Mouse (Mus musculus): Measurements from ENCODE around the gene Tmprss9. TPM values are rescaled to one million over a fixed set of nuclear protein-coding genes. Genes with fewer than 3 reads are reported as not detected.
A peak's percentile ranks its signal among the peaks of the same experiment; 100 is the strongest.
"Not testable (repeated sequence)": the region's sequence is repeated elsewhere in the genome, so short reads cannot be mapped to it uniquely, and the experiment has no call there.

Tmprss9 gene
- 0.05 TPM in 1 of 2 replicates, not detected in the other for polyA plus RNA-seq (2015; fragmentation: Nextera tagmentation; extraction: Ambion mirVana)

DNA sequence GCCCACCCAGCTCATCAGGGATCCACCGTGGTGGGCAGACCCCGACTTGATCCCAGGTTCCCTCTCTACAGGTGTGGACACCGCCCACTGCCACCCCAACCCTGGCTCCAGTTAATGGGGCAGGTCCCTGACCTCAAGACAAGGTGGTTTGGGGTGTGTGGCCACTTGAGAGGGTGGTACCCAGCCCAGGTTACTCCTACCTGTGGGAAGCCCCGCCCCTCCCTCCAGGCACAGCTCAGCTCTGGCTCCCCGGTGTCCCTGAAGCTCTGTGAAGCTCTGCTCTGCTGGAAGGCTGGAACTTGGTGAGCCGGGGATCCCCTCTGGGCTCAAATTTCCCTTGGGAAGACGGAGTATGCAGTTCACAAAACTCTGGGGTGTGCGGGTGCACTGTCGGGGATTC, at the start of gene Tmprss9:
Gene Tmprss9, plus strand, starts transcription at position 268 of the 400 bp plus-strand sequence.
- no peak within 1 kb of the TSS for H3K4me3 ChIP-seq (replicated peaks)
- ATAC-seq (ENCODE audit: insufficient read depth): no peak; the same call in 1 of the 2 replicates
- no peak within 1 kb of the TSS for H3K4me2 ChIP-seq
- H3K36me3 ChIP-seq (replicated peaks): peaks cover 23% of the 10 kb centered on the region
- peaks cover 24% of the 10 kb centered on the region for H3K4me1 ChIP-seq (replicated peaks)
- peaks cover 17% of the 10 kb centered on the region for H3K27me3 ChIP-seq
- no peak within 1 kb of the TSS for H3K27ac ChIP-seq (replicated peaks)
- WGBS (ENCODE audit: insufficient replicate concordance): 31% methylated on average over 9 of the region's 9 CpGs
- no peaks in the 10 kb centered on the region for H3K9me3 ChIP-seq (replicated peaks)
- H3K9ac ChIP-seq: no peak within 1 kb of the TSS

DNA sequence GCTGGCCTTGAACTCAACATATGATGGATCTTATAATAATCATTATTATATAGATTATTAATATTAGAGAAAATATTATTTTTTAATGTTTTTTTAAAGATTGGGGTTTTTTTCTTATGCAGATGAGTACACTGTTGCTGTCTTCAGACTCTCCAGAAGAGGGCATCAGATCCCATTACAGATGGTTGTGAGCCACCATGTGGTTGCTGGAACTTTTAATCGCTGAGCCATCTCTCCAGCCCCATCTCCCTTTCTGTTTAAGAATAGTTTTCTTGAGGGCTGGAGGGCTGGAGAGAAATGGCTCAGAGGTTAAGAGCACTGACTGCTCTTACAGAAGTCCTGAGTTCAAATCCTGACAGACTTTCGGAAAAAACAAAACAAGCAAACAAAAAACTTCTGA, 49.7 kb upstream of the Tmprss9 start:
- Histone ChIP-seq H3K4me2 (peak overlapping the region; percentile 28), H3K9me3 (replicated peaks) (no peaks in the 10 kb centered on the region), H3K27ac (replicated peaks) (peak overlapping the region; percentile 83), H3K9ac (0 out of 2 replicates have a peak overlapping the region, but pooled peaks have one; percentile 12), H3K4me1 (replicated peaks) (peaks cover 77% of the 10 kb centered on the region), H3K4me3 (replicated peaks) (no peak overlapping the region), H3K36me3 (replicated peaks) (no peaks in the 10 kb centered on the region), H3K27me3 (no peaks in the 10 kb centered on the region)
- ATAC-seq (ENCODE audit: insufficient read depth): no peak
- 41% methylated on average over 2 of the region's 2 CpGs for WGBS (ENCODE audit: insufficient replicate concordance)

GRCm38 (mm10) chr10:80822528-80822927, 49.1 kb upstream of the Tmprss9 start:
- no peak overlapping the region for H3K4me3 ChIP-seq (replicated peaks)
- 77% methylated on average over 5 of the region's 5 CpGs for WGBS (ENCODE audit: insufficient replicate concordance)
- H3K4me2 ChIP-seq: peak overlapping the region; percentile 28
- no peaks in the 10 kb centered on the region for H3K9me3 ChIP-seq (replicated peaks)
- peak overlapping the region; percentile 83 for H3K27ac ChIP-seq (replicated peaks)
- no peak for ATAC-seq (ENCODE audit: insufficient read depth)
- 0 out of 2 replicates have a peak overlapping the region, but pooled peaks have one; percentile 12 for H3K9ac ChIP-seq
- no peaks in the 10 kb centered on the region for H3K27me3 ChIP-seq
- H3K36me3 ChIP-seq (replicated peaks): peaks cover 4% of the 10 kb centered on the region; the same call in 1 of the 2 replicates
- peaks cover 75% of the 10 kb centered on the region for H3K4me1 ChIP-seq (replicated peaks)

GRCm38 (mm10) chr10:80823316-80823715, 48.3 kb upstream of the Tmprss9 start:
- peak overlapping the region; percentile 96 for H3K27ac ChIP-seq (replicated peaks)
- no peak overlapping the region for H3K4me3 ChIP-seq (replicated peaks)
- no peak overlapping the region; the same call in 1 of the 2 replicates for H3K4me2 ChIP-seq
- H3K36me3 ChIP-seq (replicated peaks): peaks cover 12% of the 10 kb centered on the region
- H3K4me1 ChIP-seq (replicated peaks): peaks cover 75% of the 10 kb centered on the region
- no peak overlapping the region for H3K9ac ChIP-seq
- no peaks in the 10 kb centered on the region for H3K27me3 ChIP-seq
- no peak for ATAC-seq (ENCODE audit: insufficient read depth)
- H3K9me3 ChIP-seq (replicated peaks): no peaks in the 10 kb centered on the region
- WGBS (ENCODE audit: insufficient replicate concordance): 65% methylated on average over 1 of the region's 1 CpGs

GRCm38 (mm10) chr10:80823847-80824643, 47.6 kb upstream of the Tmprss9 start:
- no peak for ATAC-seq (ENCODE audit: insufficient read depth)
- Histone ChIP-seq H3K4me3 (replicated peaks) (0 out of 2 replicates have a peak overlapping the region, but pooled peaks have one; percentile 1), H3K4me2 (peak overlapping the region; percentile 35), H3K36me3 (replicated peaks) (peaks cover 18% of the 10 kb centered on the region), H3K9me3 (replicated peaks) (no peaks in the 10 kb centered on the region), H3K27me3 (no peaks in the 10 kb centered on the region), H3K4me1 (replicated peaks) (peaks cover 72% of the 10 kb centered on the region), H3K9ac (peak overlapping the region; percentile 23; the same call in 1 of the 2 replicates), H3K27ac (replicated peaks) (peak overlapping the region; percentile 96)
- WGBS (ENCODE audit: insufficient replicate concordance): 25% methylated on average over 8 of the region's 8 CpGs

DNA sequence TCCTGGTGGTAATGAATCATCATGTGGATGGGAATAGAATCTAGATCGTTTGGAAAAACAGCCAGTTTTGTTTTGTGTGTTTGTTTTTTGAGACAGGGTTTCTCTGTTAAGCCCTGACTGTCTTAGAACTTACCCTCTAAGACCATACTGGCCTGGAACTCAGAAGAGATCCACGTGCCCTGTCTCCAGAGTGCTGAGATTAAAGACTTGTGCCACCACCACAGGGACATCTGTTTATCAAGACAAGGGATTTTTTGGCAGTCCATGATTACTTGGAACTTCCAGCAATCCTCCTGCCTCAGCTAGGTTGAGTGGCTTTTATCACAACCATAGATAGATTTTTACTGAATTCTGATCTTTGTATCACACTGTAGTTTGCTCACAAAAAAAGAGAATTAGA, 46.8 kb upstream of the Tmprss9 start:
- H3K4me2 ChIP-seq: peak overlapping the region; percentile 35; the same call in 1 of the 2 replicates
- WGBS (ENCODE audit: insufficient replicate concordance): 37% methylated on average over 2 of the region's 2 CpGs

GRCm38 (mm10) chr10:80826151-80827062, 45.2 kb upstream of the Tmprss9 start, which contains the start of gene Oaz1:
TSS of gene Oaz1 (plus strand) at chr10:80826656.
- WGBS (ENCODE audit: insufficient replicate concordance): under 1% methylated on average over 81 of the region's 82 CpGs
- peak; percentile 94 for ATAC-seq (ENCODE audit: insufficient read depth)
- Histone ChIP-seq H3K27ac (replicated peaks) (peak within 1 kb of the TSS; percentile 96), H3K36me3 (replicated peaks) (peaks cover 40% of the 10 kb centered on the region), H3K9ac (peak within 1 kb of the TSS; percentile 89), H3K4me3 (replicated peaks) (peak within 1 kb of the TSS; percentile 83), H3K4me2 (peak within 1 kb of the TSS; percentile 93), H3K9me3 (replicated peaks) (no peaks in the 10 kb centered on the region), H3K4me1 (replicated peaks) (peaks cover 83% of the 10 kb centered on the region), H3K27me3 (no peaks in the 10 kb centered on the region)

More for the DNA sequence above, 46.8 kb upstream of the Tmprss9 start:
- peaks cover 26% of the 10 kb centered on the region for H3K36me3 ChIP-seq (replicated peaks)
- H3K4me1 ChIP-seq (replicated peaks): peaks cover 72% of the 10 kb centered on the region
- peak overlapping the region; percentile 8; the same call in 1 of the 2 replicates for H3K9ac ChIP-seq
- H3K27ac ChIP-seq (replicated peaks): peak overlapping the region; percentile 96
- H3K27me3 ChIP-seq: no peaks in the 10 kb centered on the region
- H3K4me3 ChIP-seq (replicated peaks): no peak overlapping the region
- H3K9me3 ChIP-seq (replicated peaks): no peaks in the 10 kb centered on the region
- no peak for ATAC-seq (ENCODE audit: insufficient read depth)

GRCm38 (mm10) chr10:80827063-80827869, 44.4 kb upstream of the Tmprss9 start:
- 6% methylated on average over 29 of the region's 29 CpGs for WGBS (ENCODE audit: insufficient replicate concordance)
- peak overlapping the region; percentile 93 for H3K4me2 ChIP-seq
- peaks cover 1% of the 10 kb centered on the region; the same call in 1 of the 2 replicates for H3K27me3 ChIP-seq
- ATAC-seq (ENCODE audit: insufficient read depth): no peak
- H3K9me3 ChIP-seq (replicated peaks): no peaks in the 10 kb centered on the region
- peaks cover 81% of the 10 kb centered on the region for H3K4me1 ChIP-seq (replicated peaks)
- peak overlapping the region; percentile 89 for H3K9ac ChIP-seq
- H3K36me3 ChIP-seq (replicated peaks): peaks cover 40% of the 10 kb centered on the region
- peak overlapping the region; percentile 96 for H3K27ac ChIP-seq (replicated peaks)
- H3K4me3 ChIP-seq (replicated peaks): peak overlapping the region; percentile 83

- 75% methylated on average over 10 of the region's 10 CpGs for WGBS (ENCODE audit: insufficient replicate concordance)
- Histone ChIP-seq H3K4me3 (replicated peaks) (peak overlapping the region; percentile 83), H3K27me3 (peaks cover 8% of the 10 kb centered on the region), H3K4me1 (replicated peaks) (peaks cover 75% of the 10 kb centered on the region), H3K9ac (peak overlapping the region; percentile 89), H3K27ac (replicated peaks) (peak overlapping the region; percentile 96), H3K9me3 (replicated peaks) (no peaks in the 10 kb centered on the region), H3K36me3 (replicated peaks) (peaks cover 40% of the 10 kb centered on the region), H3K4me2 (peak overlapping the region; percentile 93)
- ATAC-seq (ENCODE audit: insufficient read depth): no peak
These were observed 43.7 kb upstream of the Tmprss9 start for GRCm38 (mm10) chr10:80827870-80828420.

GRCm38 (mm10) chr10:80828587-80828986, 43.1 kb upstream of the Tmprss9 start:
- not testable (repeated sequence) for ATAC-seq (ENCODE audit: insufficient read depth); H3K9ac ChIP-seq; H3K9me3 ChIP-seq (replicated peaks); H3K27ac ChIP-seq (replicated peaks)
- H3K4me2 ChIP-seq: peak overlapping the region; percentile 93
- H3K36me3 ChIP-seq (replicated peaks): peaks cover 40% of the 10 kb centered on the region
- H3K4me1 ChIP-seq (replicated peaks): peaks cover 68% of the 10 kb centered on the region
- H3K27me3 ChIP-seq: peaks cover 14% of the 10 kb centered on the region
- 81% methylated on average over 9 of the region's 9 CpGs for WGBS (ENCODE audit: insufficient replicate concordance)
- H3K4me3 ChIP-seq (replicated peaks): peak overlapping the region; percentile 83
